Mouse (Mus musculus) neural tube, embryonic 11.5 days (tissue): Measurements from ENCODE around the gene Slbp. TPM values are rescaled to one million over a fixed set of nuclear protein-coding genes. Genes with fewer than 3 reads are reported as not detected.
A peak's percentile ranks its signal among the peaks of the same experiment; 100 is the strongest.

Experiments used
- ATAC-seq: fragments of 200-750 bp; cut with Nextera tagmentation; 2 replicates; pipeline ENCODE4 v1.8.0; 2017; ENCODE audit warnings: moderate number of reproducible peaks, mild to moderate bottlenecking, moderate TSS enrichment, moderate library complexity; ENCODE audit not compliant: insufficient read depth, low FRiP score, low TSS enrichment
- DNase-seq: peaks from one replicate; pipeline ENCODE4 v3.0.0-alpha.2; 2015; ENCODE audit warnings: low spot score
- H3K27ac ChIP-seq: fragments of 300-500 bp; sonication (generic); 2 replicates; pipeline ENCODE4 v1.5.1; 2014; ENCODE audit warnings: low read depth, mild to moderate bottlenecking, low read length
- H3K27me3 ChIP-seq: fragments of 300-500 bp; sonication (generic); 2 replicates; pipeline ENCODE4 v1.6.1; 2014; ENCODE audit warnings: mild to moderate bottlenecking, low read length, mixed read lengths; ENCODE audit not compliant: control insufficient read depth, insufficient read depth
- H3K36me3 ChIP-seq: fragments of 300-500 bp; sonication (generic); 2 replicates; pipeline ENCODE4 v1.6.1; 2014; ENCODE audit warnings: mild to moderate bottlenecking, low read length, moderate library complexity, mixed read lengths; ENCODE audit not compliant: control insufficient read depth, insufficient read depth
- H3K4me1 ChIP-seq: fragments of 300-500 bp; sonication (generic); 2 replicates; pipeline ENCODE4 v1.6.1; 2014; ENCODE audit warnings: low read length, mixed read lengths; ENCODE audit not compliant: control insufficient read depth, insufficient read depth
- H3K4me2 ChIP-seq: fragments of 300-500 bp; sonication (generic); 2 replicates; pipeline ENCODE4 v1.6.1; 2014; ENCODE audit warnings: low read depth, mild to moderate bottlenecking, moderate library complexity
- H3K4me3 ChIP-seq: fragments of 300-500 bp; sonication (generic); 2 replicates; pipeline ENCODE4 v1.5.1; 2014; ENCODE audit warnings: low read depth, low read length
- H3K9ac ChIP-seq: fragments of 300-500 bp; sonication (generic); 2 replicates; pipeline ENCODE4 v1.6.1; 2014; ENCODE audit warnings: mild to moderate bottlenecking, low read length
- H3K9me3 ChIP-seq: fragments of 300-500 bp; sonication (generic); 2 replicates; pipeline ENCODE4 v1.6.1; 2016; ENCODE audit warnings: low read length; ENCODE audit not compliant: control insufficient read depth
- WGBS: fragments of 180-500 bp; shearing (Covaris S2); extraction: QIAGEN DNeasy Blood & Tissue Kit; methylation state at CpG from one replicate; pipeline ENCODE4 v1.1.7; 2014; 5-methylcytosine and 5-hydroxymethylcytosine counted together
- polyA plus RNA-seq: library from polyadenylated mRNA; unstranded; fragments of >200 nt; fragmentation: Nextera tagmentation; extraction: Ambion mirVana; gene quantifications from 2 replicates; pipeline ENCODE4 v1.2.1, GENCODE M21; 2014

Slbp gene
- polyA plus RNA-seq, 1 experiment from 2014 or later = 242 TPM

- peak overlapping the region; percentile 40 for H3K4me2 ChIP-seq
- H3K4me3 ChIP-seq = peak overlapping the region; percentile 61
- no peak overlapping the region for H3K27ac ChIP-seq
- H3K27me3 ChIP-seq = no peaks in the 10 kb centered on the region
- peak; percentile 18; the same call in 1 of the 2 replicates for ATAC-seq
- 2% methylated on average over 9 of the region's 9 CpGs for WGBS
- no peak for DNase-seq
- peaks cover 7% of the 10 kb centered on the region; the same call in 1 of the 2 replicates for H3K4me1 ChIP-seq
- H3K36me3 ChIP-seq = no peaks in the 10 kb centered on the region
- H3K9ac ChIP-seq = peak overlapping the region; percentile 40
- no peaks in the 10 kb centered on the region for H3K9me3 ChIP-seq
Observed at GRCm38 (mm10) chr5:33630061-33630460, 22.3 kb downstream of the Slbp start.

DNA sequence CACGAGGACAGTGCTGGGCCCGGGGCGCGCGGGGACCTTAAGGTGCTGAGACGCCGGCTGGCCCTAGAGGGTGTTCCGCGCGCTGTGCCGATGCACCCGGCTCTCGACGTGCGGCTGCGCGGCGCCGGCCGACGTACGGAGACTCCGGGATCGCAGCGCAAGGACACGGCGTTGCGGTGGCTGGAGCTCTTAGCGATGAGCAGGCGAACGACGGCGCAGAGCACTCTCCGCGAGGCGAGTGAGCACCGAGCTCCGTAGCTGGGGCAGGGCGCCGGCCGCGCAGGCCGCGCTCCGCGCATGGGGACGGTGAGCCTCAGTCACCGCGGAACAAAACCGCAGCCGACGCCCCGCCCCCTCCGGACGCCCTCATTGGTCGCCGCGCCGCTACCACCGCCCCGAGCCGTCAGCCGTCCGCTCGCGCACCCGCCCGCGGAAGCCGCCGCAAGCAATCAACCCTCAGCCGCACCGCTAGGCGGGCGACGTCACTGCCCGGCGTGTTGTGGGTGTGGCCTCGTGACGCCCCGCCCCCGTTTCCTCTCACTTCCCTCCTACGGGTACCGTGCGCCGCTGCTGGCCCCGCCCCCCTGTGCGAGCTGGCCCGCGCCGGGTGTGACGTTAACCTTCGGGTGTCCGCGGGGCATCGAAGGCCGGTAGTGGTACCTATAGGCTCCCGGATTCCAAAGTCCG is 22.9 kb downstream of the Slbp start, which contains the start of the genes Fam53a and Gm9903:
Fam53a (minus strand) TSS at position 335 of the 687 bp plus-strand sequence.
Gm9903 (plus strand) TSS at position 625 of the 687 bp plus-strand sequence.
- Histone ChIP-seq H3K27ac (peak within 1 kb of the TSS; percentile 76), H3K9ac (peak within 1 kb of the TSS; percentile 73), H3K27me3 (no peaks in the 10 kb centered on the region), H3K4me2 (peak within 1 kb of the TSS; percentile 73), H3K4me3 (peak within 1 kb of the TSS; percentile 61), H3K36me3 (no peaks in the 10 kb centered on the region), H3K4me1 (peaks cover 7% of the 10 kb centered on the region; the same call in 1 of the 2 replicates), H3K9me3 (no peaks in the 10 kb centered on the region)
- DNase-seq = peak; percentile 99
- ATAC-seq = peak; percentile 95
- WGBS = under 1% methylated on average over 77 of the region's 99 CpGs

DNA sequence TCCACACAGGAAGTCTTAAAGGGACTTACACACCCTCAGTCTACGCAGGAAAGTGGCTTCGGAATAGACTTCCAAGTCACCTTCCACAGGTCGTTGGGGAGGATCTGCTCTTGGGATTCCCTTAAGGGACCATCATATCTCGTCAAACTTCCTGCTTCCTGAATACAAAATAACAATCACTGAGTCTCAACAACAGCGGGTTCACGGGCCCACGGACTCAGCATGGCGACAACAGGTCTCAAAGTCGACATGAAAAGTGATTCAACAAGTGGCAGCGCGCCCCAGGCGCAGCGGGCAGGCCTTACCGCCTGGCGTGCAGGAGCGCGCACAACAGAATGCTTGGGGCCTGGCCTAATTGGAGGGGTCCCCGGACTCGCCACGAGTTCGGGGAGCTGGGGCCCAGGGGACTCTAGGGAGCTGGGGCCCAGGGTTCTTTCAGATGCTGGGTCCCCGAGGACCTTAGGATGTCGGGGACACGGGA is 23.5 kb downstream of the Slbp start:
- H3K36me3 ChIP-seq = no peaks in the 10 kb centered on the region
- no peaks in the 10 kb centered on the region for H3K9me3 ChIP-seq
- DNase-seq (peak; percentile 60), ATAC-seq (no peak; the same call in 1 of the 2 replicates)
- H3K4me3 ChIP-seq = peak overlapping the region; percentile 61
- WGBS = under 1% methylated on average over 24 of the region's 24 CpGs
- peak overlapping the region; percentile 73 for H3K4me2 ChIP-seq
- peak overlapping the region; percentile 76 for H3K27ac ChIP-seq
- peaks cover 7% of the 10 kb centered on the region; the same call in 1 of the 2 replicates for H3K4me1 ChIP-seq
- H3K27me3 ChIP-seq = no peaks in the 10 kb centered on the region
- peak overlapping the region; percentile 73 for H3K9ac ChIP-seq

DNA sequence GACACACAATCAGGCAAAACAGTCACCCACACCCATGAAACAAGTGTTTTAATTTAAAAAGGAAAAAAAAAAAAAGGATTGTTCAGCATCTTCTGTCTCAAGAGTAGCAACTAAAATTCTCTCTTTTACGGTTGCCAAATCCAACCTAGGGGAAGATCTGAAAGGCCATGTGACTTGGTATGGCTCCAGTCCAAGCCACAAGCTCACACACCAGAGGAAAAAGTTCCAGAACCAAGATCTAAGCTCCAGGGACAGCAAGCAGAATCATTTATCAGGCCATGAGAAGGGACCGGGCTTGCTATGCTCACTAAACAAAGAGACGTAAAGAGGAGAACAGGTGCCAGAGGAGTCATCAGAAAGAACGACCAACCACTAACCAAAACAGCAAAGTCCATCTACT is 24.4 kb downstream of the Slbp start:
- H3K36me3 ChIP-seq = no peaks in the 10 kb centered on the region
- no peak overlapping the region; the same call in 1 of the 2 replicates for H3K4me3 ChIP-seq
- H3K4me1 ChIP-seq = peaks cover 7% of the 10 kb centered on the region; the same call in 1 of the 2 replicates
- peak overlapping the region; percentile 73 for H3K4me2 ChIP-seq
- 40% methylated on average over 4 of the region's 4 CpGs for WGBS
- no peaks in the 10 kb centered on the region for H3K27me3 ChIP-seq
- H3K27ac ChIP-seq = no peak overlapping the region
- no peak overlapping the region for H3K9ac ChIP-seq
- no peaks in the 10 kb centered on the region for H3K9me3 ChIP-seq
- ATAC-seq = no peak
- no peak for DNase-seq

DNA sequence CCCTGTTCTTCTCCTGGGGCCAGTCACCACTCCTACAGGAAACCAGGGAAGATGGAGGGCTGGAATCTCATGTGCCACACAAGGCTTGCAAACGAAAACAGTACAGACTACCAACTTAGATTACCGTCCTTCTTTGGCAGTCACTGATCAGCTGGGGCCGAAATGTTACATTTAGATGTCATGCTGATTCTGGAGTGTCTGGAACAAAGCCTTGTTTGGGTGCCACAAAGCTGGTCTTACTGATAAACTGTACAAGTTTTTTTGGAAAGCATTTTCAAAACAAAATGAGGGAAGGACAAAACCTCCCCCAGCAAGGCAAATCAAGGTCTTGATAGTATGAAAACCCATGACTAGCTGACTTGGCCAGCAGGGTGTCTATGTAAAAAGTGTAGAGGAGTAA is 28.6 kb downstream of the Slbp start:
- H3K4me2 ChIP-seq = no peak overlapping the region
- no peaks in the 10 kb centered on the region for H3K36me3 ChIP-seq
- 74% methylated on average over 3 of the region's 3 CpGs for WGBS
- H3K9ac ChIP-seq = no peak overlapping the region
- H3K9me3 ChIP-seq = no peaks in the 10 kb centered on the region
- no peak overlapping the region for H3K27ac ChIP-seq
- ATAC-seq (no peak), DNase-seq (no peak)
- no peaks in the 10 kb centered on the region for H3K27me3 ChIP-seq
- H3K4me3 ChIP-seq = no peak overlapping the region
- peaks cover 6% of the 10 kb centered on the region; the same call in 1 of the 2 replicates for H3K4me1 ChIP-seq

DNA sequence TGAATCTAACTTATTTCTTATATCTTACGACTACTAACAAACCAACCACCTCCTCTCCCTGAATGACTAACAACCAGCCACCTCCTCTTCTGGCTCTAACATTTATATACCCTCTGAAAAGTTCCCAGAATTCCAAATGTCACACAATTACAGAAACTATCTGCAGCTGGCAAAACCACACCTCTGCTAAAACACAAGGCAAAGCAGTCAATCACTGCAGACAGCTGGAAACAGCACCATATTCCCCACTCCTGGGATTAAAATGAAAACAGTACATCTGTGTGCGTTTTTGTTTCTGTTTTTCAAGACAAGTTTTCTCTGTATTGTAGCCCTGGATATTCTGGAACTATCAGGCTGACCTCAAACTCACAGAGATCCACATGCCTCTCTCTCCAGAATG is 29.7 kb downstream of the Slbp start:
- H3K4me3 ChIP-seq = no peak overlapping the region
- no peak for ATAC-seq
- WGBS = 95% methylated on average over 2 of the region's 2 CpGs
- H3K4me2 ChIP-seq = no peak overlapping the region
- DNase-seq = no peak
- no peaks in the 10 kb centered on the region for H3K9me3 ChIP-seq
- H3K27ac ChIP-seq = no peak overlapping the region
- H3K9ac ChIP-seq = no peak overlapping the region
- no peaks in the 10 kb centered on the region for H3K36me3 ChIP-seq
- H3K4me1 ChIP-seq = no peaks in the 10 kb centered on the region
- H3K27me3 ChIP-seq = no peaks in the 10 kb centered on the region

- Histone ChIP-seq H3K9me3 (no peaks in the 10 kb centered on the region), H3K27ac (no peak overlapping the region), H3K4me1 (no peaks in the 10 kb centered on the region), H3K4me2 (no peak overlapping the region), H3K27me3 (no peaks in the 10 kb centered on the region), H3K4me3 (no peak overlapping the region), H3K36me3 (peaks cover 2% of the 10 kb centered on the region; the same call in 1 of the 2 replicates), H3K9ac (no peak overlapping the region)
- ATAC-seq (no peak), DNase-seq (no peak)
- WGBS = 87% methylated on average over 6 of the region's 6 CpGs
Observed at GRCm38 (mm10) chr5:33614391-33614790, 38.0 kb downstream of the Slbp start.

DNA sequence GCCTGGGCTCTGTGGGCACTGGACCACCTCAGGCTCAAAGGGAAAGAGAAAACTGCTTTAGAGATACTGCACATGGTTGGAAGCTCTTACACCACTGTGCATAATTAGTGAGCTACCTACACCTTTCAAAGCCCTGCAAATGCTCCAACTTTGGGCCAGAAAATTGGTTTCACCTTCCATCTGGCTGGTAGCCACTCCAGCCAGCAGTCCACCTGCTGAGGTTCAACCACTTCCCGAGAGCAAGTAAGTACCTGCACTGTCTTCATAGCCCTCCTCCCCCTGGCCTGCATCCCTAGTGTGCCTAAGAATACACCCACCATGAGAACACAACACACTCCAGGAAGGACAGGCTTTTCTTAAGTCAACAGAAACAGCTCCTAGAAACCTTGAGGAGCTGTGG is 40.6 kb downstream of the Slbp start:
- DNase-seq = no peak
- Histone ChIP-seq H3K27ac (no peak overlapping the region), H3K4me1 (no peaks in the 10 kb centered on the region), H3K4me2 (no peak overlapping the region), H3K9me3 (no peaks in the 10 kb centered on the region), H3K4me3 (no peak overlapping the region), H3K27me3 (no peaks in the 10 kb centered on the region), H3K9ac (no peak overlapping the region), H3K36me3 (peaks cover 8% of the 10 kb centered on the region)
- no peak for ATAC-seq
- 90% methylated on average over 1 of the region's 1 CpGs for WGBS

- peaks cover 8% of the 10 kb centered on the region for H3K36me3 ChIP-seq
- 83% methylated on average over 1 of the region's 1 CpGs for WGBS
Observed at GRCm38 (mm10) chr5:33609226-33609625, 43.1 kb downstream of the Slbp start.

More at GRCm38 (mm10) chr5:33609226-33609625, 43.1 kb downstream of the Slbp start:
- Histone ChIP-seq H3K9ac (no peak overlapping the region), H3K4me2 (no peak overlapping the region), H3K4me1 (no peaks in the 10 kb centered on the region), H3K27ac (no peak overlapping the region), H3K27me3 (no peaks in the 10 kb centered on the region), H3K9me3 (no peaks in the 10 kb centered on the region), H3K4me3 (no peak overlapping the region)
- ATAC-seq (no peak), DNase-seq (no peak)
